Mouse (Mus musculus) limb, embryonic 15.5 days (tissue): ENCODE results near the gene Tmub2. TPM values are rescaled to one million over a fixed set of nuclear protein-coding genes. Genes with fewer than 3 reads are reported as not detected.
"Not testable (repeated sequence)": the region's sequence is repeated elsewhere in the genome, so short reads cannot be mapped to it uniquely, and the experiment has no call there.

ENCODE experiments used
- ATAC-seq: fragments of 200-750 bp; cut with Nextera tagmentation; 2 replicates; pipeline ENCODE4 v1.8.0; 2017; ENCODE audit warnings: low read depth, moderate TSS enrichment; ENCODE audit not compliant: insufficient number of reproducible peaks, low FRiP score, low TSS enrichment
- H3K27ac ChIP-seq: fragments of 300-500 bp; sonication (generic); 2 replicates; pipeline ENCODE4 v1.5.1; 2015; ENCODE audit warnings: moderate library complexity, mild to moderate bottlenecking, inconsistent platforms
- H3K27me3 ChIP-seq: fragments of 300-500 bp; sonication (generic); 2 replicates; pipeline ENCODE4 v1.6.1; 2015; ENCODE audit warnings: inconsistent platforms
- H3K36me3 ChIP-seq: fragments of 300-500 bp; sonication (generic); 2 replicates; pipeline ENCODE4 v1.6.1; 2015; ENCODE audit warnings: inconsistent platforms
- H3K4me1 ChIP-seq: fragments of 300-500 bp; sonication (generic); 2 replicates; pipeline ENCODE4 v1.6.1; 2015; ENCODE audit warnings: inconsistent platforms
- H3K4me2 ChIP-seq: fragments of 300-500 bp; sonication (generic); 2 replicates; pipeline ENCODE4 v1.6.1; 2015; ENCODE audit warnings: mild to moderate bottlenecking, inconsistent platforms
- H3K4me3 ChIP-seq: fragments of 300-500 bp; sonication (generic); 2 replicates; pipeline ENCODE4 v1.5.1; 2015; ENCODE audit warnings: mild to moderate bottlenecking, inconsistent platforms
- H3K9ac ChIP-seq: fragments of 300-500 bp; sonication (generic); 2 replicates; pipeline ENCODE4 v1.6.1; 2015; ENCODE audit warnings: inconsistent platforms
- H3K9me3 ChIP-seq: fragments of 300-500 bp; sonication (generic); 2 replicates; pipeline ENCODE4 v1.6.1; 2016; ENCODE audit warnings: inconsistent platforms
- WGBS: fragments of 180-500 bp; shearing (Covaris S2); methylation state at CpG from one replicate; pipeline ENCODE4 v1.1.7; 2015; 5-methylcytosine and 5-hydroxymethylcytosine counted together
- polyA plus RNA-seq: library from polyadenylated mRNA; unstranded; fragments of >200 nt; fragmentation: Nextera tagmentation; extraction: Ambion mirVana; gene quantifications from 2 replicates; pipeline ENCODE4 v1.2.1, GENCODE M21; 2015

The Tmub2 gene
- polyA plus RNA-seq, 1 experiment from 2014 or later = 53.9 TPM

DNA sequence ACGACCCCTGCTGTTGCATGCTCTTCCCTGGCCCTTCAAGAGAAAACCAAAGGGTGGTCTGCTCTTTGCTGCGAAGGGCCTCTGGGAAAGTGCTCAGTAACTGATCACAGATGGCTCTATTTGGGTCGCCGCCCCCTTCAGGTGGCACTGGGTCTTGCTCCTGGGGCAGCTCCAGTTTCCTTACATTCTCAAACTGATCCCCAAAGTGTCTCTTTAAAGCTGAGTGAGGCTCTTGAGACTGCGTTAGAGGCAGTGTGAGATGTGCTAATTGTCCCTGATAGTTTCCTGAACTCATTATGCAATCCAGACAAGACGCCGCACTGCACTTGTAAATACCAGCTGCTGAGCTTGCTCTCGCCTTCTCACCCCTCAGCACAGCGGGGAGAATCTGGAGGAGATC lies 27.2 kb upstream of the Tmub2 start:
- peak overlapping the region; percentile 38; the same call in 1 of the 2 replicates for H3K27ac ChIP-seq
- H3K4me3 ChIP-seq = no peak overlapping the region
- no peak overlapping the region for H3K4me2 ChIP-seq
- WGBS = 34% methylated on average over 9 of the region's 9 CpGs
- peaks cover 17% of the 10 kb centered on the region for H3K4me1 ChIP-seq
- H3K9me3 ChIP-seq = no peaks in the 10 kb centered on the region
- H3K9ac ChIP-seq = no peak overlapping the region
- H3K36me3 ChIP-seq = peaks cover 26% of the 10 kb centered on the region
- no peaks in the 10 kb centered on the region for H3K27me3 ChIP-seq
- no peak for ATAC-seq

DNA sequence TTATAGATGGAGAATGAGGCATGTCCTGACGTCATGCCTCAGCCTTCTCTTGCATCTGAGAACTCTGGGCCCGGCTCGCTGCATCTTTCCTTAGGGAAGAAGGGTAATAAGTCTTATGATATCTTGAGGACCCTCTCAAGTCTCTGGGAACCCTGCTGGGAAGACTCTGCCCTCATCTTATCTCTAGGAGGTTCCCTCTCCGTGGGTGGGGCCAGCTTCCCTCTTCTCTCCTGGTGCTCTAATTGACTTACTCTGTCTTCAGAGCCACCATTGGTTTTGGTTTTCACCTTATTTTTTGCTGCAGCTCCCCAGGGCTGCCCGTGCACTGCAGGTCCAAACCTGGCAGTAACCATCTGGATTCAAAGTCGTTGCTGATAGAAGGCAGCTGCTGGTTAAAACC lies 26.6 kb upstream of the Tmub2 start:
- no peak for ATAC-seq
- WGBS = 70% methylated on average over 6 of the region's 6 CpGs
- Histone ChIP-seq H3K4me3 (no peak overlapping the region), H3K4me1 (peaks cover 17% of the 10 kb centered on the region), H3K36me3 (peaks cover 29% of the 10 kb centered on the region), H3K9me3 (no peaks in the 10 kb centered on the region), H3K27ac (no peak overlapping the region), H3K27me3 (no peaks in the 10 kb centered on the region), H3K4me2 (no peak overlapping the region), H3K9ac (peak overlapping the region; percentile 7; the same call in 1 of the 2 replicates)

DNA sequence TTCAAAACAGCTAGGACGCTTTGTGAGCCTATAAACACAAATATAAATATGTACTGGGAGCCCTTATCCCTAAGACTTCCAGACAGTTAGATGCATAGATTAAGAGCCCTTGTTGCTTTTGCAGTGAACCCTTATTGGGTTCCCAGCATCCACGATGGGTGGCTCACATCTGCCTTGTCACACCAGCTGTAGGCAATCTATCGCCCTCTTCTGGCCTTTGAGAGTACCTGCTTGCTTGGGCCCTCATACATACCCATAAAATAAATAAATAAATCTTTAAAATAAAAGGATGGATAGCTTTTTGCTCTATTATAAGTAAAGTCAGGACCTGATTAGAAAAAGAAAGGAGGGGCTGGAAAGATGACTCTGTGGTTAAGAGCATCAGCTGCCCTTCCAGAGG lies 26.2 kb upstream of the Tmub2 start:
- WGBS = 89% methylated on average over 3 of the region's 3 CpGs
- peaks cover 29% of the 10 kb centered on the region for H3K36me3 ChIP-seq

GRCm38 (mm10) chr11:102263211-102263610 lies 21.5 kb upstream of the Tmub2 start:
- H3K4me3 ChIP-seq = no peak overlapping the region
- no peaks in the 10 kb centered on the region for H3K27me3 ChIP-seq
- H3K4me1 ChIP-seq = peaks cover 5% of the 10 kb centered on the region
- WGBS = 95% methylated on average over 7 of the region's 7 CpGs
- no peak for ATAC-seq
- no peak overlapping the region for H3K27ac ChIP-seq
- no peak overlapping the region for H3K4me2 ChIP-seq
- H3K36me3 ChIP-seq = peaks cover 20% of the 10 kb centered on the region
- no peaks in the 10 kb centered on the region for H3K9me3 ChIP-seq
- no peak overlapping the region for H3K9ac ChIP-seq

More for the DNA sequence above, 26.2 kb upstream of the Tmub2 start:
- Histone ChIP-seq H3K27me3 (no peaks in the 10 kb centered on the region), H3K27ac (no peak overlapping the region), H3K4me1 (peaks cover 17% of the 10 kb centered on the region), H3K9me3 (no peaks in the 10 kb centered on the region), H3K4me3 (no peak overlapping the region), H3K4me2 (no peak overlapping the region), H3K9ac (no peak overlapping the region)
- no peak for ATAC-seq

- H3K4me3 ChIP-seq = no peak overlapping the region
- H3K4me1 ChIP-seq = peaks cover 5% of the 10 kb centered on the region
- peaks cover 10% of the 10 kb centered on the region for H3K36me3 ChIP-seq
- no peak overlapping the region for H3K4me2 ChIP-seq
- H3K27me3 ChIP-seq = no peaks in the 10 kb centered on the region
- WGBS = 60% methylated on average over 14 of the region's 14 CpGs
- H3K9me3 ChIP-seq = no peaks in the 10 kb centered on the region
- no peak overlapping the region for H3K9ac ChIP-seq
- H3K27ac ChIP-seq = no peak overlapping the region
- no peak for ATAC-seq
Observed at GRCm38 (mm10) chr11:102265816-102266215, 18.9 kb upstream of the Tmub2 start.

GRCm38 (mm10) chr11:102266631-102267355 lies 17.9 kb upstream of the Tmub2 start:
- Histone ChIP-seq H3K36me3 (peaks cover 7% of the 10 kb centered on the region), H3K9ac (no peak overlapping the region), H3K4me2 (no peak overlapping the region), H3K27ac (no peak overlapping the region), H3K9me3 (no peaks in the 10 kb centered on the region), H3K27me3 (no peaks in the 10 kb centered on the region), H3K4me3 (no peak overlapping the region), H3K4me1 (peaks cover 5% of the 10 kb centered on the region)
- no peak for ATAC-seq
- WGBS = 85% methylated on average over 8 of the region's 8 CpGs

GRCm38 (mm10) chr11:102267480-102267879 lies 17.3 kb upstream of the Tmub2 start:
- Histone ChIP-seq H3K4me1 (peaks cover 5% of the 10 kb centered on the region), H3K27ac (no peak overlapping the region), H3K27me3 (no peaks in the 10 kb centered on the region), H3K36me3 (peaks cover 3% of the 10 kb centered on the region), H3K9me3 (no peaks in the 10 kb centered on the region), H3K4me2 (0 out of 2 replicates have a peak overlapping the region, but pooled peaks have one; percentile 26), H3K4me3 (no peak overlapping the region), H3K9ac (no peak overlapping the region)
- 0 out of 2 replicates have a peak, but pooled peaks have one; percentile 48 for ATAC-seq
- WGBS = 5% methylated on average over 11 of the region's 11 CpGs

DNA sequence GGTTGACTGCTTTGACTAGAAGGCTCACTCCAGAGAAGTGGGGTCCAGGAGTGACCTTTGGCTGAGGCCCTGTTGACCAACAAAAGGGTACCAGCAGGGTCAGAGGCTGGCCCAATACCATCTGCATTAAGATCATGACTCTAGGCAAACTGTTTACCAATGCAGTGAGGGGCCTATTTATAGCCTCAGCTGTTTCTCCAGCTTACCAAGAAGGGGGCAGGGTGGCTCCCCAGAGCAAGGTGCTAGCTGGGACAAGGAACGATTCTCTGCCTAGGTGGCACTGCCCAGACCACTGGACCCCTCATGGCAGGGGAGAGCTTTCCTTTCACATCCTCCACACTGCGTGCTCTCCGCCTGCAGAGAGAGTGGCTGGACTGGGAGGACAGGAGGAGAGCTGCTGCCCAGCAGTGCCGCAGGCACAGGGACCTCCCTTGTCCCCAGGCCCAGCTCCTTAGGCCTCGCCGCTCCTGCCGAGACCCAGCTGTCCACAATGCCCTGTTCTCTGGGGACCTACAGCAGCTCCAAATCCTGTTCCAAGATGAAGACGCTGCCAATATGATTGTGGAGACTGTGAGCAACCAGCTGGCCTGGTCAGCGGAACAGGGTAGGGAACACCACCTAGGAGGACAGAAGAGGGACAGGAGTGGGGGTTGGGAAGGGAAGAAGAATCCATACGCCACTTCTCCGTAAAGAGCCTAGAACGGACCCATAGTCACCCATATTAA lies 16.0 kb upstream of the Tmub2 start, which contains the start of gene Asb16:
Gene Asb16, plus strand, starts transcription at position 224 of the 725 bp plus-strand sequence.
- Histone ChIP-seq H3K9me3 (no peaks in the 10 kb centered on the region), H3K36me3 (no peaks in the 10 kb centered on the region), H3K9ac (no peak within 1 kb of the TSS), H3K4me1 (peaks cover 5% of the 10 kb centered on the region), H3K27ac (no peak within 1 kb of the TSS), H3K27me3 (no peaks in the 10 kb centered on the region), H3K4me3 (no peak within 1 kb of the TSS), H3K4me2 (no peak within 1 kb of the TSS)
- 89% methylated on average over 12 of the region's 12 CpGs for WGBS
- ATAC-seq = no peak

DNA sequence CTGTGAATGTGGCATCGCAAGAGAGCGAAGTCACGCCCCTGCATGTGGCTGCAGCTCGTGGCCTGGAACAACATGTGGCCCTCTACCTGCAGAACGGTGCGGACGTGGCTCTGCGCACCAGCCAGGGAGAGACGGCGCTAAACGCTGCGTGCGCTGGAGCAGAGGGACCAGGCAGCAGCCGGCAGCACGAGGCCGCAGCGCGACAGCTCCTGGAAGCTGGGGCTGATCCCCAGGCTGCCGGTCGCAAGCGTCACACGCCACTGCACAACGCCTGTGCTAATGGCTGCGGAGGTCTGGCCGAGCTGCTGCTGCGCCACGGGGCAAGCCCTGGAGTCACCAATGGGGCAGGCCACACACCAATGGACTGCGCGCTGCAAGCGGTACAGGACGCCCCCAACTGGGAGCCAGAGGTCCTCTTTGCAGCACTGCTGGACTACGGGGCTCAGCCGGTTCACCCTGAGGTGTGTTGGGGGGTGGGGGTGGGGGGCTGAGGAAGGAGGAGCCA lies 8.3 kb upstream of the Tmub2 start:
- H3K4me2 ChIP-seq = peak overlapping the region; percentile 90
- under 1% methylated on average over 29 of the region's 33 CpGs for WGBS
- peak; percentile 33; the same call in 1 of the 2 replicates for ATAC-seq
- peak overlapping the region; percentile 51 for H3K27ac ChIP-seq
- no peaks in the 10 kb centered on the region for H3K9me3 ChIP-seq
- H3K9ac ChIP-seq = peak overlapping the region; percentile 51
- H3K36me3 ChIP-seq = no peaks in the 10 kb centered on the region
- H3K27me3 ChIP-seq = no peaks in the 10 kb centered on the region
- H3K4me3 ChIP-seq = peak overlapping the region; percentile 42
- peaks cover 14% of the 10 kb centered on the region for H3K4me1 ChIP-seq

DNA sequence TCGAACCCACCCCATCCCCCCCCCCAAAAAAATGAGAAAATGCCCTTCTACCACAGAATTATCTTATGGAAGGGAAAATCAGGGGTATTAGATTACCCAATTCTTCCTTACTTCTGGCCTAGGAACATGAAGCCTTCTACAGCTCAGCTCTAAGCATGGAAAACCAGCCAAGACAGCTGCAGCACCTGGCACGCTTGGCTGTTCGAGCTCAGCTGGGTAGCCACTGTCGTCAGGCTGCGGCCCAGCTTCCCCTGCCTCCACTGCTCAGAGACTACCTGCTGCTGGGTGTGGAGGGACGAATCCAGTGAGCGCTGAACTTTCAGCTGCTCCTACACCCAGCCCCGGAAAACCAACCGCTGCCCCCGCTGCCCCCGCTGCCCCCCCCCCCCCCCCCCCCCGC lies 7.0 kb upstream of the Tmub2 start:
- H3K9me3 ChIP-seq = no peaks in the 10 kb centered on the region
- WGBS = 76% methylated on average over 7 of the region's 12 CpGs
- H3K9ac ChIP-seq = no peak overlapping the region
- no peak overlapping the region for H3K27ac ChIP-seq
- H3K4me2 ChIP-seq = no peak overlapping the region
- H3K27me3 ChIP-seq = no peaks in the 10 kb centered on the region
- H3K4me3 ChIP-seq = no peak overlapping the region
- no peak for ATAC-seq
- peaks cover 14% of the 10 kb centered on the region for H3K4me1 ChIP-seq
- H3K36me3 ChIP-seq = no peaks in the 10 kb centered on the region

- Histone ChIP-seq H3K27ac (no peak overlapping the region), H3K4me1 (peaks cover 14% of the 10 kb centered on the region), H3K36me3 (no peaks in the 10 kb centered on the region), H3K9me3 (no peaks in the 10 kb centered on the region), H3K9ac (no peak overlapping the region), H3K4me3 (no peak overlapping the region), H3K4me2 (no peak overlapping the region), H3K27me3 (no peaks in the 10 kb centered on the region)
- ATAC-seq = no peak
- WGBS = 85% methylated on average over 3 of the region's 3 CpGs
Observed at GRCm38 (mm10) chr11:102279595-102279994, 5.1 kb upstream of the Tmub2 start.

DNA sequence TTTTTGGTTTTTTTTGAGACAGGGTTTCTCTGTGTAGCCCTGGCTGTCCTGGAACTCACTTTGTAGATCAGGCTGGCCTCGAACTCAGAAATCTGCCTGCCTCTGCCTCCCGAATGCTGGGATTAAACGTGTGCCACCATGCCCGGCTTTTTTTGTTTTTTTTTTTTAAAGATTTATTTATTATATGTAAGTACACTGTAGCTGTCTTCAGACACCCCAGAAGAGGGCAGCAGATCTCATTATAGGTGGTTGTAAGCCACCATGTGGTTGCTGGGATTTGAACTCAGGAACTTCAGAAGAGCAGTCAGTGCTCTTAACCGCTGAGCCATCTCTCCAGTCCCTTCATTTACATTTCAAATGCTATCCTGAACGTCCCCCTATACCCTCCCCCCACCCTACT lies 4.5 kb upstream of the Tmub2 start:
- H3K9me3 ChIP-seq, H3K27me3 ChIP-seq, ATAC-seq: not testable (repeated sequence)

More for the DNA sequence above, 4.5 kb upstream of the Tmub2 start:
- H3K4me3 ChIP-seq, H3K36me3 ChIP-seq, H3K9ac ChIP-seq, H3K27ac ChIP-seq, H3K4me2 ChIP-seq: not testable (repeated sequence)
- H3K4me1 ChIP-seq = peaks cover 14% of the 10 kb centered on the region
- 71% methylated on average over 6 of the region's 6 CpGs for WGBS
